Mouse (Mus musculus): Measurements from ENCODE around the gene Cnot11. TPM values are rescaled to one million over a fixed set of nuclear protein-coding genes. Genes with fewer than 3 reads are reported as not detected.
A peak's percentile ranks its signal among the peaks of the same experiment; 100 is the strongest.

The Cnot11 gene
- polyA plus RNA-seq, 1 experiment = 37.3 TPM

- Histone ChIP-seq H3K27me3 (ENCODE audit: control insufficient read depth, insufficient read depth, low read length) (no peaks in the 10 kb centered on the region), H3K27ac (ENCODE audit: control insufficient read depth, insufficient read depth, low read length) (no peak overlapping the region), H3K36me3 (ENCODE audit: control insufficient read depth, insufficient read depth, low read length) (no peaks in the 10 kb centered on the region), H3K4me1 (replicated peaks; ENCODE audit: control insufficient read depth, insufficient read depth, low read length) (no peaks in the 10 kb centered on the region), H3K4me3 (ENCODE audit: control insufficient read depth, insufficient read depth, low read length) (no peak overlapping the region)
- 96% methylated on average over 7 of the region's 7 CpGs for WGBS
- TF ChIP-seq POLR2A (IDR thresholded peaks at IDR 0.05; ENCODE audit: control insufficient read depth, extremely low read depth, insufficient read depth, low read length, poor library complexity) (no peak), CTCF (IDR thresholded peaks at IDR 0.05; ENCODE audit: borderline replicate concordance, control insufficient read depth, extremely low read depth, insufficient read depth, low read length, poor library complexity) (no peak)
- DNase-seq = no peak
These were observed 13.5 kb upstream of the Cnot11 start for GRCm38 (mm10) chr1:39521326-39521725.

- H3K27me3 ChIP-seq (ENCODE audit: control insufficient read depth, insufficient read depth, low read length) = no peaks in the 10 kb centered on the region
- H3K36me3 ChIP-seq (ENCODE audit: control insufficient read depth, insufficient read depth, low read length) = no peaks in the 10 kb centered on the region
- DNase-seq = peak; percentile 34
- H3K27ac ChIP-seq (ENCODE audit: control insufficient read depth, insufficient read depth, low read length) = no peak overlapping the region
- no peaks in the 10 kb centered on the region for H3K4me1 ChIP-seq (replicated peaks; ENCODE audit: control insufficient read depth, insufficient read depth, low read length)
- 28% methylated on average over 5 of the region's 5 CpGs for WGBS
- no peak overlapping the region for H3K4me3 ChIP-seq (ENCODE audit: control insufficient read depth, insufficient read depth, low read length)
- TF ChIP-seq POLR2A (IDR thresholded peaks at IDR 0.05; ENCODE audit: control insufficient read depth, extremely low read depth, insufficient read depth, low read length, poor library complexity) (no peak), CTCF (IDR thresholded peaks at IDR 0.05; ENCODE audit: borderline replicate concordance, control insufficient read depth, extremely low read depth, insufficient read depth, low read length, poor library complexity) (no peak)
These were observed 12.3 kb upstream of the Cnot11 start for GRCm38 (mm10) chr1:39522519-39522918.

GRCm38 (mm10) chr1:39525763-39526162 is 9.0 kb upstream of the Cnot11 start:
- no peaks in the 10 kb centered on the region for H3K36me3 ChIP-seq (ENCODE audit: control insufficient read depth, insufficient read depth, low read length)
- H3K27ac ChIP-seq (ENCODE audit: control insufficient read depth, insufficient read depth, low read length) = no peak overlapping the region
- 18% methylated on average over 7 of the region's 7 CpGs for WGBS
- no peaks in the 10 kb centered on the region for H3K27me3 ChIP-seq (ENCODE audit: control insufficient read depth, insufficient read depth, low read length)
- H3K4me3 ChIP-seq (ENCODE audit: control insufficient read depth, insufficient read depth, low read length) = no peak overlapping the region
- no peaks in the 10 kb centered on the region for H3K4me1 ChIP-seq (replicated peaks; ENCODE audit: control insufficient read depth, insufficient read depth, low read length)
- DNase-seq = no peak
- TF ChIP-seq POLR2A (IDR thresholded peaks at IDR 0.05; ENCODE audit: control insufficient read depth, extremely low read depth, insufficient read depth, low read length, poor library complexity) (no peak), CTCF (IDR thresholded peaks at IDR 0.05; ENCODE audit: borderline replicate concordance, control insufficient read depth, extremely low read depth, insufficient read depth, low read length, poor library complexity) (no peak)

GRCm38 (mm10) chr1:39526371-39527167 is 8.2 kb upstream of the Cnot11 start:
- Histone ChIP-seq H3K4me3 (ENCODE audit: control insufficient read depth, insufficient read depth, low read length) (no peak overlapping the region), H3K27me3 (ENCODE audit: control insufficient read depth, insufficient read depth, low read length) (no peaks in the 10 kb centered on the region), H3K4me1 (replicated peaks; ENCODE audit: control insufficient read depth, insufficient read depth, low read length) (no peaks in the 10 kb centered on the region), H3K27ac (ENCODE audit: control insufficient read depth, insufficient read depth, low read length) (no peak overlapping the region), H3K36me3 (ENCODE audit: control insufficient read depth, insufficient read depth, low read length) (no peaks in the 10 kb centered on the region)
- no peak for DNase-seq
- TF ChIP-seq CTCF (IDR thresholded peaks at IDR 0.05; ENCODE audit: borderline replicate concordance, control insufficient read depth, extremely low read depth, insufficient read depth, low read length, poor library complexity) (no peak), POLR2A (IDR thresholded peaks at IDR 0.05; ENCODE audit: control insufficient read depth, extremely low read depth, insufficient read depth, low read length, poor library complexity) (no peak)
- 84% methylated on average over 9 of the region's 9 CpGs for WGBS

GRCm38 (mm10) chr1:39527432-39527831 is 7.4 kb upstream of the Cnot11 start:
- Histone ChIP-seq H3K27ac (ENCODE audit: control insufficient read depth, insufficient read depth, low read length) (no peak overlapping the region), H3K36me3 (ENCODE audit: control insufficient read depth, insufficient read depth, low read length) (no peaks in the 10 kb centered on the region), H3K4me1 (replicated peaks; ENCODE audit: control insufficient read depth, insufficient read depth, low read length) (no peaks in the 10 kb centered on the region), H3K4me3 (ENCODE audit: control insufficient read depth, insufficient read depth, low read length) (no peak overlapping the region), H3K27me3 (ENCODE audit: control insufficient read depth, insufficient read depth, low read length) (no peaks in the 10 kb centered on the region)
- 14% methylated on average over 7 of the region's 7 CpGs for WGBS
- DNase-seq = peak; percentile 82
- no peak for TF ChIP-seq POLR2A (IDR thresholded peaks at IDR 0.05; ENCODE audit: control insufficient read depth, extremely low read depth, insufficient read depth, low read length, poor library complexity)
- TF ChIP-seq CTCF (IDR thresholded peaks at IDR 0.05; ENCODE audit: borderline replicate concordance, control insufficient read depth, extremely low read depth, insufficient read depth, low read length, poor library complexity) = peak; percentile 85; the same call in 1 of the 2 replicates

GRCm38 (mm10) chr1:39528319-39528718 is 6.5 kb upstream of the Cnot11 start:
- no peak overlapping the region for H3K27ac ChIP-seq (ENCODE audit: control insufficient read depth, insufficient read depth, low read length)
- no peaks in the 10 kb centered on the region for H3K4me1 ChIP-seq (replicated peaks; ENCODE audit: control insufficient read depth, insufficient read depth, low read length)
- TF ChIP-seq CTCF (IDR thresholded peaks at IDR 0.05; ENCODE audit: borderline replicate concordance, control insufficient read depth, extremely low read depth, insufficient read depth, low read length, poor library complexity) (no peak), POLR2A (IDR thresholded peaks at IDR 0.05; ENCODE audit: control insufficient read depth, extremely low read depth, insufficient read depth, low read length, poor library complexity) (no peak)
- H3K36me3 ChIP-seq (ENCODE audit: control insufficient read depth, insufficient read depth, low read length) = no peaks in the 10 kb centered on the region
- no peak overlapping the region for H3K4me3 ChIP-seq (ENCODE audit: control insufficient read depth, insufficient read depth, low read length)
- 42% methylated on average over 6 of the region's 6 CpGs for WGBS
- H3K27me3 ChIP-seq (ENCODE audit: control insufficient read depth, insufficient read depth, low read length) = no peaks in the 10 kb centered on the region
- DNase-seq = no peak

Data from thymus, adult 2 months (tissue).